Mouse (Mus musculus): ENCODE results near the gene Gas6. TPM values are rescaled to one million over a fixed set of nuclear protein-coding genes. Genes with fewer than 3 reads are reported as not detected.

The Gas6 gene
- polyA plus RNA-seq, 1 experiment = not detected

- TF ChIP-seq GATA1 (IDR thresholded peaks at IDR 0.05; ENCODE audit: low read length) = no peak
Observed at GRCm38 (mm10) chr8:13454341-13455113, 39.8 kb downstream of the Gas6 start.

GRCm38 (mm10) chr8:13451747-13452277, 42.5 kb downstream of the Gas6 start:
- TF ChIP-seq GATA1 (IDR thresholded peaks at IDR 0.05; ENCODE audit: low read length) = no peak

GRCm38 (mm10) chr8:13448145-13448544, 46.1 kb downstream of the Gas6 start:
- TF ChIP-seq GATA1 (IDR thresholded peaks at IDR 0.05; ENCODE audit: low read length) = no peak

- no peak for TF ChIP-seq GATA1 (IDR thresholded peaks at IDR 0.05; ENCODE audit: low read length)
Observed at GRCm38 (mm10) chr8:13446456-13446855, 47.8 kb downstream of the Gas6 start.

- TF ChIP-seq GATA1 (IDR thresholded peaks at IDR 0.05; ENCODE audit: low read length) = no peak
Observed at GRCm38 (mm10) chr8:13442152-13442551, 52.1 kb downstream of the Gas6 start.

- no peak for TF ChIP-seq GATA1 (IDR thresholded peaks at IDR 0.05; ENCODE audit: low read length)
Observed at GRCm38 (mm10) chr8:13437531-13437930, 56.8 kb downstream of the Gas6 start.

GRCm38 (mm10) chr8:13436052-13436451, 58.2 kb downstream of the Gas6 start:
- TF ChIP-seq GATA1 (IDR thresholded peaks at IDR 0.05; ENCODE audit: low read length) = no peak

- TF ChIP-seq GATA1 (IDR thresholded peaks at IDR 0.05; ENCODE audit: low read length) = no peak
Observed at GRCm38 (mm10) chr8:13434889-13435288, 59.4 kb downstream of the Gas6 start, which contains the start of gene Tmem255b. Gene Tmem255b (plus strand): TSS chr8:13435189.

GRCm38 (mm10) chr8:13433130-13433529, 61.2 kb downstream of the Gas6 start:
- TF ChIP-seq GATA1 (IDR thresholded peaks at IDR 0.05; ENCODE audit: low read length) = no peak

- no peak for TF ChIP-seq GATA1 (IDR thresholded peaks at IDR 0.05; ENCODE audit: low read length)
Observed at GRCm38 (mm10) chr8:13430866-13431265, 63.4 kb downstream of the Gas6 start.

- no peak for TF ChIP-seq GATA1 (IDR thresholded peaks at IDR 0.05; ENCODE audit: low read length)
Observed at GRCm38 (mm10) chr8:13430412-13430811, 63.9 kb downstream of the Gas6 start.

- TF ChIP-seq GATA1 (IDR thresholded peaks at IDR 0.05; ENCODE audit: low read length) = no peak
Observed at GRCm38 (mm10) chr8:13428156-13428555, 66.1 kb downstream of the Gas6 start.

GRCm38 (mm10) chr8:13427351-13427750, 66.9 kb downstream of the Gas6 start:
- no peak for TF ChIP-seq GATA1 (IDR thresholded peaks at IDR 0.05; ENCODE audit: low read length)

GRCm38 (mm10) chr8:13420970-13421369, 73.3 kb downstream of the Gas6 start:
- TF ChIP-seq GATA1 (IDR thresholded peaks at IDR 0.05; ENCODE audit: low read length) = no peak

GRCm38 (mm10) chr8:13419111-13419639, 75.1 kb downstream of the Gas6 start:
- no peak for TF ChIP-seq GATA1 (IDR thresholded peaks at IDR 0.05; ENCODE audit: low read length)

- TF ChIP-seq GATA1 (IDR thresholded peaks at IDR 0.05; ENCODE audit: low read length) = no peak
Observed at GRCm38 (mm10) chr8:13415879-13416278, 78.4 kb downstream of the Gas6 start.

Other genes with a start within 250 kb of the Gas6 start
- 0.03 TPM in 1 of 2 replicates, not detected in the other for gene Adprhl1, start 240.3 kb downstream of the Gas6 start, polyA plus RNA-seq (2012)
- 2.4 and 4.0 TPM in 2 replicates for gene Dcun1d2, start 206.4 kb downstream of the Gas6 start, polyA plus RNA-seq (2012)
- 7.5 and 9.8 TPM in 2 replicates for gene Tmco3, start 206.3 kb downstream of the Gas6 start, polyA plus RNA-seq (2012)
- gene Tfdp1, start 155.7 kb downstream of the Gas6 start, polyA plus RNA-seq (2012) = 30.3 and 62.9 TPM in 2 replicates
- gene Atp4b, start 97.7 kb downstream of the Gas6 start, polyA plus RNA-seq (2012) = not detected in 2 replicates
- not detected in 2 replicates for gene Grk1, start 89.4 kb downstream of the Gas6 start, polyA plus RNA-seq (2012)
- not detected in 2 replicates for gene Tmem255b, start 59.3 kb downstream of the Gas6 start, polyA plus RNA-seq (2012)
- gene 1700029H14Rik, start 68.0 kb upstream of the Gas6 start, polyA plus RNA-seq (2012) = not detected in 2 replicates
- gene Rasa3, start 183.1 kb upstream of the Gas6 start, polyA plus RNA-seq (2012) = 0.02 TPM in 1 of 2 replicates, not detected in the other
- gene Cfap97d2, start 211.4 kb upstream of the Gas6 start, polyA plus RNA-seq (2012) = not detected in 2 replicates